Mouse (Mus musculus) heart, adult 11 months (tissue): ENCODE results near the gene Acyp2.

Experiments
- DNase-seq: peaks from one replicate; pipeline ENCODE4 v3.0.0; 2022

Gene Acyp2

GRCm38 (mm10) chr11:30572790-30573395, 76.5 kb downstream of the Acyp2 start:
- DNase-seq, result no peak

- no peak for DNase-seq
These were observed 78.8 kb downstream of the Acyp2 start for GRCm38 (mm10) chr11:30570568-30570967.

- no peak for DNase-seq
These were observed 89.2 kb downstream of the Acyp2 start for GRCm38 (mm10) chr11:30560215-30560614.

- no peak for DNase-seq
These were observed 96.0 kb downstream of the Acyp2 start for GRCm38 (mm10) chr11:30553408-30553807.

- peak; percentile 93 for DNase-seq
These were observed 132.3 kb downstream of the Acyp2 start for GRCm38 (mm10) chr11:30517133-30517532.

- DNase-seq, result no peak
These were observed 141.2 kb downstream of the Acyp2 start for GRCm38 (mm10) chr11:30508178-30508577.

GRCm38 (mm10) chr11:30498738-30499355, 150.5 kb downstream of the Acyp2 start:
- peak; percentile 59 for DNase-seq

GRCm38 (mm10) chr11:30497151-30497550, 152.2 kb downstream of the Acyp2 start:
- peak; percentile 30 for DNase-seq

GRCm38 (mm10) chr11:30491515-30492260, 157.7 kb downstream of the Acyp2 start:
- DNase-seq, result peak; percentile 51

GRCm38 (mm10) chr11:30488183-30488582, 161.2 kb downstream of the Acyp2 start:
- peak; percentile 92 for DNase-seq

- no peak for DNase-seq
These were observed 166.1 kb downstream of the Acyp2 start for GRCm38 (mm10) chr11:30483286-30483685.

GRCm38 (mm10) chr11:30471751-30472593, 177.4 kb downstream of the Acyp2 start, which contains the start of gene 4930505A04Rik:
Gene 4930505A04Rik, minus strand, starts transcription at chr11:30471827.
- DNase-seq, result peak; percentile 99

- no peak for DNase-seq
These were observed 178.2 kb downstream of the Acyp2 start for GRCm38 (mm10) chr11:30471187-30471586.
